Mouse (Mus musculus) heart, embryonic 12.5 days (tissue): ENCODE results near the gene Ccdc185. TPM values are rescaled to one million over a fixed set of nuclear protein-coding genes. Genes with fewer than 3 reads are reported as not detected.

Experiments
- ATAC-seq: fragments of 200-750 bp; cut with Nextera tagmentation; 2 replicates; pipeline ENCODE4 v1.8.0; 2017; ENCODE audit warnings: moderate TSS enrichment, moderate library complexity; ENCODE audit not compliant: insufficient number of reproducible peaks, low FRiP score
- H3K27ac ChIP-seq: fragments of 300-500 bp; sonication (generic); 2 replicates; pipeline ENCODE4 v1.5.1; 2016; ENCODE audit warnings: mild to moderate bottlenecking, moderate library complexity; ENCODE audit not compliant: poor library complexity, severe bottlenecking
- H3K27me3 ChIP-seq: fragments of 300-500 bp; sonication (generic); replicated peaks from 2 replicates; pipeline ENCODE4 v1.6.1; 2016; ENCODE audit warnings: mild to moderate bottlenecking, moderate library complexity
- H3K36me3 ChIP-seq: fragments of 300-500 bp; sonication (generic); 2 replicates; pipeline ENCODE4 v1.6.1; 2016; ENCODE audit warnings: mild to moderate bottlenecking, moderate library complexity
- H3K4me1 ChIP-seq: fragments of 300-500 bp; sonication (generic); replicated peaks from 2 replicates; pipeline ENCODE4 v1.6.1; 2016; ENCODE audit warnings: mild to moderate bottlenecking
- H3K4me2 ChIP-seq: fragments of 300-500 bp; sonication (generic); 2 replicates; pipeline ENCODE4 v1.6.1; 2016; ENCODE audit warnings: mild to moderate bottlenecking, moderate library complexity
- H3K4me3 ChIP-seq: fragments of 300-500 bp; sonication (generic); 2 replicates; pipeline ENCODE4 v1.5.1; 2016; ENCODE audit warnings: mild to moderate bottlenecking
- H3K9ac ChIP-seq: fragments of 300-500 bp; sonication (generic); 2 replicates; pipeline ENCODE4 v1.6.1; 2016; ENCODE audit warnings: mild to moderate bottlenecking, moderate library complexity
- H3K9me3 ChIP-seq: fragments of 300-500 bp; sonication (generic); replicated peaks from 2 replicates; pipeline ENCODE4 v1.6.1; 2016; ENCODE audit warnings: mild to moderate bottlenecking, moderate library complexity
- WGBS: fragments of 180-500 bp; shearing (Covaris S2); methylation state at CpG from one replicate; pipeline ENCODE4 v1.1.7; 2016; 5-methylcytosine and 5-hydroxymethylcytosine counted together
- polyA plus RNA-seq: library from polyadenylated mRNA; unstranded; fragments of >200 nt; fragmentation: Nextera tagmentation; extraction: Ambion mirVana; gene quantifications from 2 replicates; pipeline ENCODE4 v1.2.1, GENCODE M21; 2016

Ccdc185 gene
- polyA plus RNA-seq, 1 experiment from 2014 or later = not detected

DNA sequence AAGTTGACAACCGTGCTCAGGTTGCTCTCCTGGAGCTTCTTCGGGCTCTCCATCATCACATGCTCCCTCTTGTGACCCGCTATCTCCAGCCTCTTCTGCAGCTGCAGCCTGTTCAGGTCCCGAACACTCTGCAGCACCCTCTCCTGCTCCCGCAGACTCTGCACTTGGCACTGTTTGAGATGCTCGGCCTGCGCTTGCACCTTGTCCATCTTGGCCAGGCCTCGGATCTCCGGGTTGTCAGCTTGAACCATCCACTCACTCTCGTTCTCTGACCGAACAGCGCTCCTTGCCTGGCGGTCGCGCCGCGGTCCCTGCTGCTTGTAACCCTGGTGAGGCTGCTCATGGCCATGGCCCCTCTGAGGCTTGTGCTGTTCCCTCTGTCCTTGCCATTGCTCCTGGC is 1.1 kb downstream of the Ccdc185 start:
- no peaks in the 10 kb centered on the region for H3K4me1 ChIP-seq
- no peak overlapping the region for H3K27ac ChIP-seq
- no peaks in the 10 kb centered on the region for H3K36me3 ChIP-seq
- no peaks in the 10 kb centered on the region for H3K9me3 ChIP-seq
- H3K27me3 ChIP-seq = peaks cover 22% of the 10 kb centered on the region
- ATAC-seq = no peak
- no peak overlapping the region for H3K4me3 ChIP-seq
- H3K9ac ChIP-seq = no peak overlapping the region
- WGBS = 66% methylated on average over 17 of the region's 17 CpGs
- H3K4me2 ChIP-seq = no peak overlapping the region

DNA sequence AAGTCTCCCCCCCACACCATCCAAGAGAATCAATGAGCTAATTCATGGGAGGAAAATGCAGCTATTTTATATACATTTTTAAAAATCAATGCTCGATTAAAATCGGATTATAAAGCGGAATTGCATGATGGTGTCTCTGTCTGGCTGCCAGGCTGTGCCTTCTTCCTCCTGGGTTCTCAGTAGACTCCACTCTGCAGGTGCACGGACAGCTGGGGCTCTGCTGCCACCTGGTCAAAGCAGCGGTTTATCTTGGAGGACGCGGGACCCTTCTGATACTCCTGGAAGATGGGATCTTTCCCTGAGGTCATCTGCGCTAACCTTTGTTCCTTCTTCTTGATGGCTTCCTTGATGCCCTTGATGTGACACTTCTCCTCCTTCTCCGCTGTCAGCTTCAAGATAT is 1.9 kb downstream of the Ccdc185 start:
- no peak for ATAC-seq
- no peak overlapping the region for H3K27ac ChIP-seq
- no peak overlapping the region for H3K9ac ChIP-seq
- H3K27me3 ChIP-seq = peaks cover 22% of the 10 kb centered on the region
- H3K4me3 ChIP-seq = no peak overlapping the region
- no peaks in the 10 kb centered on the region for H3K36me3 ChIP-seq
- H3K4me2 ChIP-seq = no peak overlapping the region
- H3K4me1 ChIP-seq = no peaks in the 10 kb centered on the region
- WGBS = 85% methylated on average over 9 of the region's 9 CpGs
- H3K9me3 ChIP-seq = no peaks in the 10 kb centered on the region

DNA sequence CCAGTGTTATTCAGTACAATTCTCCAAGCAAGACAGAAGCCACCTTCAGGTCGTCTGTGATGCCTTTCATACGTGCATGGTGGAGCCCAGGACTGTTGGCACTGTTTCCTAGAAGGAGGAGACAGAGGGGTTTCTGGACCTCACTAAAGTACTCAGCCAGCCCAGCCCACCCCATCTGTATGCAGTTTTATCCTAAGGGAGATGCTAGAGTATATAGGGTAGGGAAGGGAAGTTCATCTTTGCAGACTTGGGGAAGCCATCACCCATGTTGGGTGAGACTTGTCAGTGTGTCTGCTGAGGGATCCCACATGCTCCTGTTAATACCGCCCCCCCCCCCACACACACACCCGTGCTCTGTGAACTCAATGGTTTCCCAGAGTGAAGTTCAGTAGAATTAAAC is 13.1 kb downstream of the Ccdc185 start:
- no peak overlapping the region for H3K9ac ChIP-seq
- no peaks in the 10 kb centered on the region for H3K4me1 ChIP-seq
- no peaks in the 10 kb centered on the region for H3K36me3 ChIP-seq
- ATAC-seq = no peak
- H3K4me3 ChIP-seq = no peak overlapping the region
- peaks cover 6% of the 10 kb centered on the region for H3K27me3 ChIP-seq
- 58% methylated on average over 4 of the region's 4 CpGs for WGBS
- H3K27ac ChIP-seq = no peak overlapping the region
- H3K9me3 ChIP-seq = no peaks in the 10 kb centered on the region
- no peak overlapping the region for H3K4me2 ChIP-seq

DNA sequence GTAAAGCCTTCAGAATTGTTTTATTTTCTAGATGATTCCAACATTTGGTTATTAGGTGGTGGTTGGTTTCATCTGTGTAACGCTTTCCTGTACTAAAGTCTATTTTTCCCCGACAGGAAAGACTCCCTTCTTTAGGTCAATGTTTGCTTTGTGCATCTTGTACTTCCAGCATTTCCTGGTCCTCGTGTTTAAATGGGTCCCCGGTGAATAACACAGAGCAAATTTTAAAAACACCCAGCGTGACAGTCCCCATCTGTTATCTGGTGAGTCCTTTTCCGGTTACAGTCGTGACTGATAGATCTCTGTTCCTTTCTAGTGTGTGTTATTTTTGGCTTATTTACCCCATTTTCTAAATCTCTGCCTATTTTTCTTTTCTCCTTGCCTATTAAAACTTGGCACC is 16.3 kb downstream of the Ccdc185 start:
- Histone ChIP-seq H3K36me3 (no peaks in the 10 kb centered on the region), H3K4me3 (no peak overlapping the region), H3K27ac (no peak overlapping the region), H3K4me1 (peaks cover 9% of the 10 kb centered on the region), H3K9ac (no peak overlapping the region), H3K9me3 (no peaks in the 10 kb centered on the region), H3K4me2 (no peak overlapping the region), H3K27me3 (peaks cover 10% of the 10 kb centered on the region)
- 34% methylated on average over 7 of the region's 7 CpGs for WGBS
- no peak for ATAC-seq

DNA sequence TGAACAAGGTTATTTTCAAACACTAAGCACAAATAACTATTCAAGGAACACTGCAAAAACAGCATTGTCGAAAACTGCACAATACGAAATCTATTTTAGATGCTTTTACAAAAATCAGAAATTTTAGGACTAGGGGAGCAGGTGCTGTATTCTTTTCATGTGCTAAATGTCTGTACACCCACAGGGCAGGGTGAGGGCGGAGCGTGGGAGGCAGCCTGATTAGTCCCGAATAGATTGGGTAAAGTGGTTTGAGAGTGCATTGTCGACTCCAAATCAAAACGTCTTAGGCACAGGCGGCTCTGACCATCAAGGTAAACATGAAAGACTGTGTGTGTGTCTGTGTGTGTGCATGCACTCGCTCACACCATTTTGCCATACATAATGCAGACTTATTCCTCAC is 20.0 kb downstream of the Ccdc185 start:
- Histone ChIP-seq H3K4me3 (no peak overlapping the region), H3K27me3 (0 out of 2 replicates have a peak, but pooled peaks cover 6% of the 10 kb centered on the region), H3K27ac (no peak overlapping the region), H3K9me3 (no peaks in the 10 kb centered on the region), H3K9ac (no peak overlapping the region), H3K36me3 (no peaks in the 10 kb centered on the region), H3K4me1 (peaks cover 9% of the 10 kb centered on the region), H3K4me2 (no peak overlapping the region)
- ATAC-seq = no peak
- WGBS = 68% methylated on average over 9 of the region's 9 CpGs

DNA sequence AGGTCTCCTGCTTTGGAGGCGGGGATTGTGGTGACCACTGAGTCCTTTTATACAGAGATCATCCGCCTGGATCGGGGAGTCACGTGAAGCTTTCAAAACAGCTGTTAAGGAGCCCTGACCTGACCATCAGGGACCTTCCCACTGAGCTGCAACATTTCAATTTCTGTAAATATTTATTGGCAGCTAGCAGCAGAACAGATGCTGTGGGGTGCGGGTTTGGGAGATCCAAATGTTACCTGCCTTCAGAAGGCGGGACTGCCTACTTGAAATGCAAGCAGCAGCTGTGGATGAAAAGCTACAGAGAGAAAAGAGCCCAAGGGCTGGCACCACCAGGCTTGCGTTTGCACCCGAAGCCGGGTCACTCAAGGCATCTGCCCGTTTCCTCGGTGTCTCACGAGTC is 21.4 kb downstream of the Ccdc185 start:
- H3K9me3 ChIP-seq = no peaks in the 10 kb centered on the region
- H3K9ac ChIP-seq = no peak overlapping the region
- no peak overlapping the region for H3K27ac ChIP-seq
- WGBS = 57% methylated on average over 12 of the region's 12 CpGs
- no peak overlapping the region for H3K4me3 ChIP-seq
- 0 out of 2 replicates have a peak, but pooled peaks cover 6% of the 10 kb centered on the region for H3K27me3 ChIP-seq
- no peak overlapping the region for H3K4me2 ChIP-seq
- no peak for ATAC-seq
- peaks cover 9% of the 10 kb centered on the region for H3K4me1 ChIP-seq
- no peaks in the 10 kb centered on the region for H3K36me3 ChIP-seq

DNA sequence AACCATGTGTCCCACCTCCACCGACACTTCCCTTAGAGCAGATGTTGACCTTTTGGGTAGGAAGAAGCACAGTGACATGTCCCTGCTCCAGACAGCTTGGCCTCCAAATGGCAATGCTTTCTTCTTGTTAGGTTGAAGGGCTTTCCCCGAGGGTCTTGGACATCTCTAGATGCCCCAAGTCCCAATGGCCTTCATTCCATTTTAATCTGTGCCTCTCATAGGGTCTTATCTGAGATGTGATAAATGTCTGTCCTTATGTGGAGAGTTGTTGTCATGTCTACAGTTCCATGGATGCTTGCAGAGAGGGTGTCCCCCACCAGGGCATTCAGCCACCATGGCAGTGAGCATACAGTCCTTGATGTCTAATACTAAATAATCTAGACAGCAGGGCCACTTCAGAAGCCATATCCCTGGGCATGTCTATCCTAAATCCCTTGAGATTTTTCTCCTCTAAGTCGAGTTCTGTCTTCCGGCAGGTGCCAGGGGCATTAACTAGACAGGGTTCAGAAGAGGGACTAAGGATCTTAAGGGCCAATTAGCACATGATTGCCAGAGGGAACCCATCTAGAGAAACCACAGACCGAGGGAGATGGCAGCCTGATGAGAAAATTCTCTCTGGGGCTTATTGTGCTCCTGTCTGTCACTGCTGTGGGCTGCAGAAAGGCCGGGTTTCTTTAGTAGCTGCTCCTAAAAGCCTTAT is 34.6 kb downstream of the Ccdc185 start:
- Histone ChIP-seq H3K4me1 (peaks cover 6% of the 10 kb centered on the region), H3K36me3 (no peaks in the 10 kb centered on the region), H3K4me2 (no peak overlapping the region), H3K4me3 (no peak overlapping the region), H3K27ac (no peak overlapping the region), H3K27me3 (no peaks in the 10 kb centered on the region), H3K9me3 (peaks cover 12% of the 10 kb centered on the region; the same call in 1 of the 2 replicates), H3K9ac (no peak overlapping the region)
- 60% methylated on average over 6 of the region's 6 CpGs for WGBS
- ATAC-seq = no peak

DNA sequence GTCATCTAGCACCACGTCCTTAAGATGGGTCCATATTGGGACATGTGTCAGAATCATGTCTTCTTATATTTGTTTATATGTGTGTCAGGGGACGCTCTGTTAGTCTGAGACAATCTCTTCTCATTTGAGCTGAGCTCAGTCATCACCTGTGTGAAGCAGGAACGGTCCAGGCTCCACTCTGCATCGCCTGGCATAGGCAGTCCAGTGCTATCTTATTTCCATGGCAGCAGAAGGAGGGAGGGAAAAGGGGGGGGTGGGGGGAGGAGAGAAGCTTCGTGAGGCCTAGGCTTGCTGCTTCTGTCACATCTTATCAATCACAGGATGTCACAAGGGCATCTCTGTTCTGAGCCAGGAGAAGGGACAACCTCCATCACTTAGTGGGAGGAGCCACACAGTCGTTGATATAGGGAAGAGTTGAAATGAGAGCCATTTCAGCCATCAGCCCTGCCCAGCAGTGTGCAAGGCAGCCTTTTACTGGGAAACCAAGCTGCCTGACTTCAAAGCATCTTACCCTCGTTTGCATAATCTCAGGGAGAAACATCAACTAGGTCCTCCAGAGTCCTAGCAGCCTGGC is 37.5 kb downstream of the Ccdc185 start:
- H3K9ac ChIP-seq = no peak overlapping the region
- H3K4me2 ChIP-seq = no peak overlapping the region
- H3K27ac ChIP-seq = no peak overlapping the region
- H3K27me3 ChIP-seq = no peaks in the 10 kb centered on the region
- WGBS = 16% methylated on average over 7 of the region's 7 CpGs
- ATAC-seq = no peak
- peaks cover 13% of the 10 kb centered on the region; the same call in 1 of the 2 replicates for H3K9me3 ChIP-seq
- H3K4me3 ChIP-seq = no peak overlapping the region
- H3K4me1 ChIP-seq = peaks cover 6% of the 10 kb centered on the region
- H3K36me3 ChIP-seq = no peaks in the 10 kb centered on the region

DNA sequence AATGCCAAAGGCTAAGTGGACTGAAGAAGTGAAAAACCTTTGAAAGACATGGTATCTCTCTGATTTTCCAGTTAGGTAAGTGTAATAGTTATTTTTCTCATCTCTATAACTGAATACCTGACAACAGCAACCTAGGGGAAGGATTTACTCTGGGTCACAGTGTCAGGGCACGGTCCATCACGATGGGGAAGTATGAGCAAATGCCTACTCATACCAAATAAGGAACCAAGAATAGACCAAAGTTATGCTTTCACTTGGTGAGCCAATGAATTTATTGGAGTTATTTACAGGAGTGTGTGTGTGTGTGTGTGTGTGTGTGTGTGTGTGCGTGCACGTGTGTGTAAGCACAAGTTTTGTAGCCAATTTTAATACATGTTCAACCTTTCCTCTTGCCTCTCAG is 41.5 kb downstream of the Ccdc185 start:
- Histone ChIP-seq H3K4me1 (peaks cover 6% of the 10 kb centered on the region), H3K27me3 (no peaks in the 10 kb centered on the region), H3K4me3 (no peak overlapping the region), H3K4me2 (no peak overlapping the region), H3K36me3 (no peaks in the 10 kb centered on the region), H3K9ac (no peak overlapping the region), H3K27ac (no peak overlapping the region), H3K9me3 (peaks cover 18% of the 10 kb centered on the region)
- 86% methylated on average over 4 of the region's 4 CpGs for WGBS
- no peak for ATAC-seq

DNA sequence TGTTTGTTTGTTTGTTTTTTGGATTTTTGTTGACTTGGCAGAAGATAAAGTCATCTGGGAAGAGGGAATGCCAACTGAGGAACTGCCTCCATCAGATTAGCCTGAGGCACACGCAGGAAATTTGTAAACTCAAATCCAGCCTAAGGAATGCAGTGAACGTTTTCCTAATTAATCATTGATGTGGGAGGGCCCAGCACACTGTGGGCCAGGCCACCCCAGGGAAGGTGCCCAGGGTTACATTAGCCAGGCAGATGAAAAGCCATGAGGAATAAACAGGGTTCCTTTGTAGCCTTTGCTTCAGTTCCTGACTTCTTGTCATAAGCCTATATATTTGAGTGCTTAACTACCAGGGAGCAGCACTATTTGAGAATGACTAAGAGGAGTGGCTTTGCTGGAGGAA is 44.1 kb downstream of the Ccdc185 start:
- no peak for ATAC-seq
- peaks cover 6% of the 10 kb centered on the region; the same call in 1 of the 2 replicates for H3K4me1 ChIP-seq
- WGBS = 40% methylated on average over 2 of the region's 2 CpGs

DNA sequence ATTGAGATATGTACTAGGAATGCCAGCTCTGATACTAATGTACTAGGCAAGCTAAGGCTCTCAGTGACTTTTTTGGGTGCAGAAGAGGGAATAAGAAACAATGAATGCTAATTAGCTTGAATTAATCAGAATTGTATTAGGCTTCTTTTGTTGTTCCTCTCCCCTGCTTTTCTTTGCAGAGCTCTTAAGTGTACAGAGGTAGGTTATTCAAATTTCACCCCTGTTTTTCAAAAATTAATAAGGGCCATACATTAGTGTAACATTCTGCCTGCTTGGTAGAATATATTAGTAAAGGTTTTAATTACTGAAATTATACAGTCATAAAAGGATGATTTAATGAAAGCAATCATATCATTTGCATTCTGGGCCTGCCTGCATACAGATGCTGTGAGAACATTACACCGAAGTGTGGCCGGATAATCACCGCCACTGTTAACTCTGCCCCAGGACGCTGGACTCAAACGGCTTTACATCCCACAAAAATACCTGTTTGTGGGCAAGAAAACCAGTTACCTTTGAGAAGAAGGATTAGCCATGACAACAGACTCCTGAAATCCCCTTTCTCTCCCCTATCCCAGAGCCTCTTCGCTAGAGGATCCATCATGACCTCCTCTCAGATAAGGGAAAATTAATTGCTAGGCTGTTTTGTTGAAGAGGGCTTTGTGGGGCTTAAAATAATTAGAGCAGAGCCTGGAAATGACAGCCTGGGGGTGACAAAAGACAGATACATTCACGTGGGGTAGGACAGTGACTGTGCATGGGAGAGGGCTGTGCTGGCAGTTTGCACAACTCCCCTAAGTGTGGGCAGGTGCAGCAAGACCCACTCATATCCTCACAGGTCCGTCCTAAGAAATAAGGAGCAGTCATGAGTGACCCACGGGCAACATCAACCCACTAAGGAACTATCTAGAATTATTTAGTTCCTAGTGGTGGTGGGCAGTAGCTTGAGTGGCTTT is 49.3 kb downstream of the Ccdc185 start:
- H3K36me3 ChIP-seq = no peaks in the 10 kb centered on the region
- H3K9me3 ChIP-seq = no peaks in the 10 kb centered on the region
- H3K4me3 ChIP-seq = no peak overlapping the region
- WGBS = 52% methylated on average over 9 of the region's 9 CpGs
- ATAC-seq = no peak
- no peak overlapping the region for H3K4me2 ChIP-seq
- no peaks in the 10 kb centered on the region for H3K27me3 ChIP-seq
- no peak overlapping the region for H3K27ac ChIP-seq
- H3K4me1 ChIP-seq = peaks cover 9% of the 10 kb centered on the region; the same call in 1 of the 2 replicates
- H3K9ac ChIP-seq = 0 out of 2 replicates have a peak overlapping the region, but pooled peaks have one; percentile 1

More for the DNA sequence above, 44.1 kb downstream of the Ccdc185 start:
- H3K4me2 ChIP-seq = no peak overlapping the region
- no peaks in the 10 kb centered on the region for H3K27me3 ChIP-seq
- no peak overlapping the region for H3K4me3 ChIP-seq
- H3K9me3 ChIP-seq = peaks cover 18% of the 10 kb centered on the region
- no peaks in the 10 kb centered on the region for H3K36me3 ChIP-seq
- H3K9ac ChIP-seq = no peak overlapping the region
- no peak overlapping the region for H3K27ac ChIP-seq
